Mouse (Mus musculus) layer of hippocampus, postnatal 10 days (tissue): ENCODE results near the gene Polr2b. TPM values are rescaled to one million over a fixed set of nuclear protein-coding genes. Genes with fewer than 3 reads are reported as not detected.

Source experiments
- DNase-seq, 2 experiments: peaks; one replicate each; pipeline ENCODE4 v3.0.0; 2021; ENCODE audit warnings: low spot score in 2 of 2
- microRNA-seq, 2 experiments: library from miRNA; unstranded; fragments of <30 nt; microRNA quantifications; one replicate each; pipeline ENCODE4 v1.2.0; 2021
- total RNA-seq, 2 experiments: library from RNA; stranded (reverse); gene quantifications; 2 replicates each; pipeline ENCODE4 v1.2.3; 2021

Gene Polr2b
- total RNA-seq, 2 experiments from 2014 or later: 51.8 to 54.2 TPM

- DNase-seq: no peak
These were observed 76.1 kb downstream of the Polr2b start for GRCm38 (mm10) chr5:77385900-77386595.

GRCm38 (mm10) chr5:77386596-77387413 is 76.9 kb downstream of the Polr2b start:
- DNase-seq: no peak

GRCm38 (mm10) chr5:77387414-77387704 is 77.4 kb downstream of the Polr2b start:
- DNase-seq: no peak

GRCm38 (mm10) chr5:77388359-77388758 is 78.4 kb downstream of the Polr2b start:
- no peak for DNase-seq

- no peak for DNase-seq
These were observed 80.3 kb downstream of the Polr2b start for GRCm38 (mm10) chr5:77390272-77390671.

GRCm38 (mm10) chr5:77393094-77393619 is 83.2 kb downstream of the Polr2b start:
- DNase-seq: no peak

- DNase-seq: peak in 1 of 2 experiments; percentile 16
These were observed 84.2 kb downstream of the Polr2b start for GRCm38 (mm10) chr5:77393990-77394618.

- no peak for DNase-seq
These were observed 88.5 kb downstream of the Polr2b start for GRCm38 (mm10) chr5:77398285-77399057.

Small RNA genes within 50 kb of the gene (microRNA-seq; reads per million reads assigned to microRNA genes)
- gene Mir5098: 0 reads per million in 2 experiments

Other genes starting within 250 kb of the Polr2b start
- gene Hopx, start 195.0 kb upstream of the Polr2b start, total RNA-seq: 10 to 100 TPM; 76.6 to 77.1 TPM
- gene Spink2, start 98.7 kb upstream of the Polr2b start, total RNA-seq: not detected
- gene Rest, start 44.7 kb upstream of the Polr2b start, total RNA-seq: 1 to 10 TPM; 6.0 to 6.1 TPM
- gene Noa1, start 63 bp upstream of the Polr2b start, total RNA-seq: 10 to 100 TPM; 24.3 to 29.0 TPM
- gene Igfbp7, start 97.9 kb downstream of the Polr2b start, total RNA-seq: 10 to 100 TPM; 52.5 to 60.3 TPM